Mouse (Mus musculus) heart, adult 18-20 months (tissue): Measurements from ENCODE around the gene Glod4. TPM values are rescaled to one million over a fixed set of nuclear protein-coding genes. Genes with fewer than 3 reads are reported as not detected.

Experiments used
- DNase-seq, 2 experiments: peaks; one replicate each; pipeline ENCODE4 v3.0.0; 2021 to 2022; ENCODE audit warnings: mixed read lengths in 1 of 2
- total RNA-seq, 2 experiments: library from RNA; stranded (reverse); gene quantifications; 2 replicates each; pipeline ENCODE4 v1.2.3; 2021

The Glod4 gene
- total RNA-seq, 2 experiments from 2014 or later = 40.3 to 44.6 TPM

DNA sequence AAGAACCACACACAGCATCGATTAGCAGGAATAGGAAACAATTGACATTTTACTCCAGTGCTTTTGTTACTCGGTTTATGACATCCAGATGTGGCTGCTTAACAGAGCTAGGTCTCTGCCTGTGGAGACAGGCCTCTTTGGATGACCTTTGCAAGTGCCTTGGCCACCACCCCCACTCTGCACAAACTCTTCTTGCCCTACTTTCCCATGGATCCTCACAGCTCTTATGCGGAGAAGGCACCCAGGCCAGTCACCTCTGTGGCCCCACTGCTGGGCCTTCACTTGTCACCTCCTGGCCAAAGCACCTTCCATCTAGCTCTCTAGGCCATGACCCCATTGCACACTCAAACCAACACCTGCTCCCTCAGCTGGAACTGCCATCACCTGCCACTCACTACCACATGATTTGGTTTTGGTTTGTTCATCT is 159.6 kb downstream of the Glod4 start:
- DNase-seq = no peak

GRCm38 (mm10) chr11:76081048-76081640 is 162.4 kb downstream of the Glod4 start:
- DNase-seq = peak; percentile 25 to 70

GRCm38 (mm10) chr11:76080293-76080692 is 163.2 kb downstream of the Glod4 start:
- peak in 1 of 2 experiments; percentile 36 for DNase-seq

DNA sequence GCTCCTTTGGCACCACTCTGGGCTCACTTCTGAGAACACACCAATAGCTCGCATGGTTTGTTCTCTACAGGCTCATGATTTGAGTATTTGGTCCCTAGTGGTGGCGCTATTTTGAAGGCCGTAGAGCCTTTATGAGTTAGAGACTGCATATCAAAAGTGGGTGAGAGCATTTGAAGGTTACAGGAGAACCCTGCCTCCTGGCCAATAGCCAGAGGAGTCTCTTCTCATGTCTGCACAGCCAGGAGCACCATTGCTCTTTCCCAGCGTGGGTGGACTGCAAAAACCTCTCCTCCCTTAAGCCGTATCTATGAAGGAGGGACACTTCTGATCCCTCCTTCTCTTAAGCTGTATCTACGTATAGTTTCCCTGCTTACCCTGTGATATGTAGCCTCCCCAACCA is 166.2 kb downstream of the Glod4 start:
- DNase-seq = no peak

DNA sequence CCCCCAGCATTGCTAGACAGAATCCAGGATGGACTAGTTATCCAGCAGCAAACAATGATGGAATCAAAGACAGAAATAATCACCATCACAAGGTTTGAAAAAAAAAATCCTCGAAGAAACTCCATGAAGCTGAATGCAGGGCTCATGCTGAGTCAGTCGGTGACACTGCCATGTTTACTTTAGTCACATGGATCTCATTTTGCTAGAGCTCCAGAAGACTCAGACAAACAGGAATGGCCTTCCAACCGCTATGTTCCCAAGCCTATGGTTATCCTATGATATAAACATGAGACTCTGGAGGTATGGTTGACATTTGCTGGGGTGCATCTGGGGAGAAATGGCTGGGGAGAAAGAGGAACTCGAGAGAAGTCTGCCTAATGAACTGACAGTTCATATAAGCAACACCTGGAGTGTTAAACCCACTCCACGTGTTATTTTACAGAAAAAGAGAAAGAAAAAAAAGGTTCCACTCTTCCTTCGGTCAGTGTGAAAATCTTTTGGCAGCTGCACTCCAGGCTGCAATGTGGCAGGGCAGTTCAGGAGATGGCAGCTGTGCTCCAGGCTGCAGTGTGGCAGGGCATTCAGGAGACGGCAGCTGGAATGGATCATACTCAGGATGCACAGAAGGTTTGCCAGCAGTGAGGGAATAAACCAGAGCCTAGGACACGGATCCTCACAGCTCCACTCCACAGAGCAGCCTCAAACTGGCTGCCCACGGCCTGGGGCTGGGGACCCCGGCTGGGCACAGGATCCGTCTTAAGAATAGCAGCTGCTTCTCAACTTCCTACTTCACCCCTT is 169.0 kb downstream of the Glod4 start:
- no peak for DNase-seq

Other genes with a start within 250 kb of the Glod4 start
- under 1 TPM in 1 of 2 experiments, not detected in 1; 0.64 TPM for gene 1700016K19Rik, start 243.8 kb downstream of the Glod4 start, total RNA-seq
- 10 to 100 TPM; 28.6 to 35.8 TPM for gene Rflnb, start 215.9 kb downstream of the Glod4 start, total RNA-seq
- 10 to 100 TPM; 25.5 to 26.9 TPM for gene Vps53, start 64.1 kb downstream of the Glod4 start, total RNA-seq
- gene Fam57a, start 64.1 kb downstream of the Glod4 start, total RNA-seq = 1 to 10 TPM; 3.5 to 3.8 TPM
- under 1 TPM; 0.50 to 0.90 TPM for gene Dbil5, start 26.1 kb downstream of the Glod4 start, total RNA-seq
- gene Gemin4, start 26.1 kb downstream of the Glod4 start, total RNA-seq = 1 to 10 TPM; 3.2 to 4.3 TPM
- 10 to 100 TPM; 24.6 to 27.4 TPM for gene Mrm3, start within 50 bp of the Glod4 start, total RNA-seq
- gene Nxn, start 155.4 kb upstream of the Glod4 start, total RNA-seq = 10 to 100 TPM; 13.5 to 17.8 TPM
- 10 to 100 TPM; 44.0 to 51.4 TPM for gene Timm22, start 163.2 kb upstream of the Glod4 start, total RNA-seq